Mouse (Mus musculus): ENCODE data around the gene T. TPM values are rescaled to one million over a fixed set of nuclear protein-coding genes. Genes with fewer than 3 reads are reported as not detected.

The T gene
- polyA plus RNA-seq (2012; rRNA removed): 0.15 TPM in 1 of 2 replicates, not detected in the other

DNA sequence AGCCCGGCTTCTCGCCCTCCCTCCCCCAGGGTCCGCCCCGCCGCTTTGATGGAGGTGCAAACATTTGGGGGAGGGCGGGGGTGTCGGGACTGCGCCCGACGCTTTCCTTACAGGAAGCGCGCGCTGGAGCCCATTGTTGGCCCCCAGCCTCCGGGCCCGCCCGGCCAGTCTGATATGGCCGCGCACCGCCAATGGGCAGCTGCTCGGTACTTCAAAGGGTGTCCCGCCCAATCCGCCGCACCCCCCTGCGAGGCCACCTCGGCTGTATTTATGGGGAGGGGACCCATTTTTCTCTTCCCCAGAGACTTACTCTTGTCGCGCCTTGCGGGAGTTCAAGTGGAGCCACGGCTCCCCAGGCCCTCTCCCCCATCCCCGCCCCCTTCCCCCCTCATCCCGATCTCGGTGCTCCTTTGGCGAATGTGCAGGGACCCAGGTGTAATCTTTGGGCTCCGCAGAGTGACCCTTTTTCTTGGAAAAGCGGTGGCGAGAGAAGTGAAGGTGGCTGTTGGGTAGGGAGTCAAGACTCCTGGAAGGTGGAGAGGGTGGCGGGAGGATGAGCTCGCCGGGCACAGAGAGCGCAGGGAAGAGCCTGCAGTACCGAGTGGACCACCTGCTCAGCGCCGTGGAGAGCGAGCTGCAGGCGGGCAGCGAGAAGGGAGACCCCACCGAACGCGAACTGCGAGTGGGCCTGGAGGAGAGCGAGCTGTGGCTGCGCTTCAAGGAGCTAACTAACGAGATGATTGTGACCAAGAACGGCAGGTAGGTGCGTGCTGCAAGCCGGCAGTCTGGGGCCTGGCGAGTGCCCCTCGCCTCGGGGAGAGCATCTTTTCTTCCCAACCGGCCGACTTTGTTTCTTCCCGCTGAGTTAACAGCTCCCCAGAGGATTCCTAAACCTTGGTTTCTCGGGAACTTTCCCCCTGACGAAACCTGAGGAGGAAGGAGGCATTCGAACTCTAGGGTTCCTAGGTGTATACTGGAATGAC is at the start of gene T:
Gene T (plus strand): TSS at position 446 of the 983 bp plus-strand sequence.
- TF ChIP-seq POLR2A (IDR thresholded peaks at IDR 0.05; ENCODE audit: borderline replicate concordance, insufficient read depth, low read length) (no peak), CTCF (IDR thresholded peaks at IDR 0.05; ENCODE audit: borderline replicate concordance, insufficient read depth, low read depth, low read length) (no peak)
- H3K4me3 ChIP-seq (replicated peaks; ENCODE audit: insufficient read depth, low read depth, low read length): no peak within 1 kb of the TSS
- 1% methylated on average over 65 of the region's 65 CpGs for WGBS
- no peak within 1 kb of the TSS for H3K27ac ChIP-seq (ENCODE audit: insufficient read depth, low read length)
- no peaks in the 10 kb centered on the region for H3K4me1 ChIP-seq (ENCODE audit: control insufficient read depth, insufficient read depth, low read length)
- DNase-seq: no peak
- H3K27me3 ChIP-seq (ENCODE audit: control insufficient read depth, insufficient read depth, low read length): peaks cover 3% of the 10 kb centered on the region; the same call in 1 of the 2 replicates

- H3K4me1 ChIP-seq (ENCODE audit: control insufficient read depth, insufficient read depth, low read length): no peaks in the 10 kb centered on the region
- TF ChIP-seq CTCF (IDR thresholded peaks at IDR 0.05; ENCODE audit: borderline replicate concordance, insufficient read depth, low read depth, low read length) (no peak), POLR2A (IDR thresholded peaks at IDR 0.05; ENCODE audit: borderline replicate concordance, insufficient read depth, low read length) (no peak)
- no peak for DNase-seq
- no peak overlapping the region for H3K4me3 ChIP-seq (replicated peaks; ENCODE audit: insufficient read depth, low read depth, low read length)
- WGBS: 93% methylated on average over 2 of the region's 2 CpGs
- no peak overlapping the region for H3K27ac ChIP-seq (ENCODE audit: insufficient read depth, low read length)
- H3K27me3 ChIP-seq (ENCODE audit: control insufficient read depth, insufficient read depth, low read length): no peaks in the 10 kb centered on the region
Measured at GRCm38 (mm10) chr17:8385441-8385840, 48.8 kb upstream of the T start.

DNA sequence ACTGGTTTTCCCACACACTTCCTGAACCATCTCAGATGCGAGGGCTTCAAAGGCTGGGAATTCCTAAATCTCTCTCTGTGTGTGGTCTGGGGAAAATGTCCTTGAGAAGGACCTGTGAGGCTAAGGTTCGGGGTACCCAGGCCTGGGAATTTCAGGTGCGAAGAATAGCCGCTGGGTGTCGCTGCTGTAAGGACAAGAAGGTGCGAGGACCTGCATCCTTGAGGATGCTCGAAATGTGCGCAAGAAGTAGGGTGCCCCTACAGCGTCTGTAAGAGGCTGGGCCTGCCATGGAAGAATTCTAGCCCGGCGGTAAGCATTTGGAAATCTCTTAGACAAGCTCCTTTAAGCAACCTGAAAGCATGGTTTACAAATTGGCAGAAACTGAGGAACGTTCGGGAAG is 45.8 kb upstream of the T start:
- 8% methylated on average over 13 of the region's 13 CpGs for WGBS
- peak; percentile 32 to 47 for DNase-seq
- TF ChIP-seq CTCF (IDR thresholded peaks at IDR 0.05; ENCODE audit: borderline replicate concordance, insufficient read depth, low read depth, low read length): peak; percentile 63
- TF ChIP-seq POLR2A (IDR thresholded peaks at IDR 0.05; ENCODE audit: borderline replicate concordance, insufficient read depth, low read length): no peak
- H3K4me3 ChIP-seq (replicated peaks; ENCODE audit: insufficient read depth, low read depth, low read length): no peak overlapping the region
- H3K4me1 ChIP-seq (ENCODE audit: control insufficient read depth, insufficient read depth, low read length): no peaks in the 10 kb centered on the region
- no peak overlapping the region for H3K27ac ChIP-seq (ENCODE audit: insufficient read depth, low read length)
- H3K27me3 ChIP-seq (ENCODE audit: control insufficient read depth, insufficient read depth, low read length): no peaks in the 10 kb centered on the region

- WGBS: 12% methylated on average over 28 of the region's 28 CpGs
- Histone ChIP-seq H3K27ac (ENCODE audit: insufficient read depth, low read length) (no peak overlapping the region), H3K4me1 (ENCODE audit: control insufficient read depth, insufficient read depth, low read length) (no peaks in the 10 kb centered on the region), H3K4me3 (replicated peaks; ENCODE audit: insufficient read depth, low read depth, low read length) (no peak overlapping the region), H3K27me3 (ENCODE audit: control insufficient read depth, insufficient read depth, low read length) (no peaks in the 10 kb centered on the region)
- DNase-seq: no peak
- no peak for TF ChIP-seq CTCF (IDR thresholded peaks at IDR 0.05; ENCODE audit: borderline replicate concordance, insufficient read depth, low read depth, low read length)
Measured at GRCm38 (mm10) chr17:8388990-8389789, 45.0 kb upstream of the T start.

DNA sequence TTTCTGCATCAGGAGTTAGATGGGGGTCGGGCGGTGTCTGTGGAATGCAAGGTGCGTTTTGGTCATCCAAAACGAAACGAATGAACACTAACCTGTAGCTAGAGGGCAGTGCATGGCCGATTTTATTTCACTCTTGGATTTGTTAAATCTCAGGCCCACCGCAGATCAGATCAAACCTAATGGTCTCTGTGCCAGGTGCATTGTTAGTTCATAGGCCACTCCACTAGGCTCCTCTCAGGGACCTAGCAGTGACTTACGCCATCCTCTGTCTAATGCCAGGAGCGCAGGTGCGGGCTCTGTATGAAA is 44.5 kb upstream of the T start:
- Histone ChIP-seq H3K4me1 (ENCODE audit: control insufficient read depth, insufficient read depth, low read length) (no peaks in the 10 kb centered on the region), H3K27me3 (ENCODE audit: control insufficient read depth, insufficient read depth, low read length) (no peaks in the 10 kb centered on the region), H3K27ac (ENCODE audit: insufficient read depth, low read length) (no peak overlapping the region), H3K4me3 (replicated peaks; ENCODE audit: insufficient read depth, low read depth, low read length) (no peak overlapping the region)
- no peak for TF ChIP-seq CTCF (IDR thresholded peaks at IDR 0.05; ENCODE audit: borderline replicate concordance, insufficient read depth, low read depth, low read length)
- TF ChIP-seq POLR2A (IDR thresholded peaks at IDR 0.05; ENCODE audit: borderline replicate concordance, insufficient read depth, low read length): no peak
- no peak for DNase-seq
- WGBS: 23% methylated on average over 10 of the region's 10 CpGs

GRCm38 (mm10) chr17:8390487-8390886 is 43.7 kb upstream of the T start:
- no peak for DNase-seq
- H3K4me3 ChIP-seq (replicated peaks; ENCODE audit: insufficient read depth, low read depth, low read length): no peak overlapping the region
- no peaks in the 10 kb centered on the region for H3K4me1 ChIP-seq (ENCODE audit: control insufficient read depth, insufficient read depth, low read length)
- H3K27me3 ChIP-seq (ENCODE audit: control insufficient read depth, insufficient read depth, low read length): no peaks in the 10 kb centered on the region
- WGBS: 84% methylated on average over 4 of the region's 4 CpGs
- TF ChIP-seq CTCF (IDR thresholded peaks at IDR 0.05; ENCODE audit: borderline replicate concordance, insufficient read depth, low read depth, low read length): no peak
- no peak for TF ChIP-seq POLR2A (IDR thresholded peaks at IDR 0.05; ENCODE audit: borderline replicate concordance, insufficient read depth, low read length)
- H3K27ac ChIP-seq (ENCODE audit: insufficient read depth, low read length): no peak overlapping the region

- H3K27me3 ChIP-seq (ENCODE audit: control insufficient read depth, insufficient read depth, low read length): no peaks in the 10 kb centered on the region
- no peak overlapping the region for H3K27ac ChIP-seq (ENCODE audit: insufficient read depth, low read length)
- DNase-seq: no peak
- 82% methylated on average over 4 of the region's 4 CpGs for WGBS
- no peaks in the 10 kb centered on the region for H3K4me1 ChIP-seq (ENCODE audit: control insufficient read depth, insufficient read depth, low read length)
- H3K4me3 ChIP-seq (replicated peaks; ENCODE audit: insufficient read depth, low read depth, low read length): no peak overlapping the region
- no peak for TF ChIP-seq POLR2A (IDR thresholded peaks at IDR 0.05; ENCODE audit: borderline replicate concordance, insufficient read depth, low read length)
- no peak for TF ChIP-seq CTCF (IDR thresholded peaks at IDR 0.05; ENCODE audit: borderline replicate concordance, insufficient read depth, low read depth, low read length)
Measured at GRCm38 (mm10) chr17:8396371-8396770, 37.9 kb upstream of the T start.
